Mouse (Mus musculus) liver, embryonic 14.5 days (tissue): ENCODE results near the gene Trpm5.

Experiments used
- CTCF ChIP-seq: IDR thresholded peaks from 2 replicates; pipeline ENCODE4 v1.5.1; 2016; ENCODE audit warnings: antibody characterized with exemption, low read depth, control low read depth
- EP300 ChIP-seq: IDR thresholded peaks from 2 replicates; pipeline ENCODE4 v1.6.1; 2016; ENCODE audit warnings: antibody characterized with exemption, low read depth

GRCm38 (mm10) chr7:143042089-143042488 is 52.4 kb downstream of the Trpm5 start:
- no peak for TF ChIP-seq CTCF
- no peak for TF ChIP-seq EP300
